Mouse (Mus musculus) heart, adult 2 months (tissue): ENCODE results near the gene Pcgf2. TPM values are rescaled to one million over a fixed set of nuclear protein-coding genes. Genes with fewer than 3 reads are reported as not detected.
A peak's percentile ranks its signal among the peaks of the same experiment; 100 is the strongest.

Experiments used
- DNase-seq, 2 experiments: peaks; one replicate each; pipeline ENCODE4 v3.0.0; 2021
- H3K27ac ChIP-seq: fragments of 200-600 bp; 2 replicates; pipeline ENCODE4 v1.8.1; 2022
- H3K27me3 ChIP-seq: fragments of 200-500 bp; 2 replicates; pipeline ENCODE4 v1.6.1; 2012; ENCODE audit warnings: mild to moderate bottlenecking, low read length, inconsistent platforms, mixed read lengths; ENCODE audit not compliant: control insufficient read depth, insufficient read depth
- H3K36me3 ChIP-seq: fragments of 200-500 bp; 2 replicates; pipeline ENCODE4 v1.6.1; 2012; ENCODE audit warnings: low read length, inconsistent platforms; ENCODE audit not compliant: control insufficient read depth, insufficient read depth
- H3K4me1 ChIP-seq: fragments of 200-500 bp; 2 replicates; pipeline ENCODE4 v1.6.1; 2011; ENCODE audit warnings: low read length; ENCODE audit not compliant: control insufficient read depth, insufficient read depth
- H3K4me3 ChIP-seq: fragments of 200-600 bp; 2 replicates; pipeline ENCODE4 v1.8.1; 2022
- H3K79me2 ChIP-seq: fragments of 200-500 bp; replicated peaks from 2 replicates; pipeline ENCODE4 v1.6.1; 2012; ENCODE audit warnings: mild to moderate bottlenecking, inconsistent platforms, low read length, moderate library complexity, mixed read lengths; ENCODE audit not compliant: control insufficient read depth, insufficient read depth
- H3K9ac ChIP-seq: fragments of 200-500 bp; 2 replicates; pipeline ENCODE4 v1.6.1; 2012; ENCODE audit warnings: low read depth, mild to moderate bottlenecking, control low read depth, inconsistent platforms, low read length, mixed read lengths
- CTCF ChIP-seq: fragments of 200-600 bp; IDR thresholded peaks from 2 replicates; pipeline ENCODE4 v1.8.1; 2022; ENCODE audit warnings: antibody characterized with exemption, mild to moderate bottlenecking, moderate library complexity
- EP300 ChIP-seq: fragments of 200-500 bp; IDR thresholded peaks from 2 replicates; pipeline ENCODE4 v1.6.1; 2011; ENCODE audit warnings: low read depth, low read length, control low read depth; ENCODE audit not compliant: insufficient read depth
- POLR2A ChIP-seq: fragments of 200-500 bp; IDR thresholded peaks from 2 replicates; pipeline ENCODE4 v1.6.1; 2011; ENCODE audit warnings: mild to moderate bottlenecking, low read depth, low read length, control low read depth; ENCODE audit not compliant: insufficient read depth
- WGBS: fragments of 180-500 bp; shearing (Covaris S2); methylation state at CpG from one replicate; pipeline ENCODE4 v1.1.7; 2018; 5-methylcytosine and 5-hydroxymethylcytosine counted together
- intact Hi-C: fragments of 180-260 bp; cut with DNase I; formaldehyde crosslinking; loops from one replicate; pipeline ENCODE4 v1.15.1; 2025
- polyA plus RNA-seq: library from polyadenylated mRNA; depleted of rRNA; stranded (reverse); fragments of >200 nt; gene quantifications from 2 replicates; pipeline ENCODE4 v1.2.3, GENCODE M21; 2012
- total RNA-seq, 2 experiments: library from RNA; stranded (reverse); gene quantifications; 2 replicates each; pipeline ENCODE4 v1.2.3; 2021

Gene Pcgf2
- total and polyA plus RNA-seq, 3 experiments, result 4.1 to 17.8 (median 5.6) TPM

GRCm38 (mm10) chr11:97685613-97686321 lies 14.5 kb downstream of the Pcgf2 start, which contains the start of gene Cisd3:
TSS of gene Cisd3 (plus strand) at chr11:97685826.
- intact Hi-C loops, result loop anchor here (1.0 kb wide), 1 partner anchor 21 kb away; no protein-coding TSS in a partner anchor
- H3K36me3 ChIP-seq, result no peaks in the 10 kb centered on the region
- TF ChIP-seq CTCF (no peak; the same call in 1 of the 2 replicates), POLR2A (peak; percentile 83), EP300 (peak; percentile 51; the same call in 1 of the 2 replicates)

GRCm38 (mm10) chr11:97684766-97685165 lies 15.5 kb downstream of the Pcgf2 start:
- Histone ChIP-seq H3K27me3 (no peaks in the 10 kb centered on the region), H3K79me2 (no peaks in the 10 kb centered on the region), H3K36me3 (no peaks in the 10 kb centered on the region), H3K4me1 (peaks cover 10% of the 10 kb centered on the region), H3K9ac (no peak overlapping the region), H3K27ac (peak overlapping the region; percentile 82), H3K4me3 (no peak overlapping the region)
- TF ChIP-seq EP300 (peak; percentile 27; the same call in 1 of the 2 replicates), CTCF (no peak)
- intact Hi-C loops, result loop anchor here (1.0 kb wide), 1 partner anchor 20 kb away; no protein-coding TSS in a partner anchor
- WGBS, result 27% methylated on average over 7 of the region's 7 CpGs
- DNase-seq, result peak in 1 of 2 experiments; percentile 50

More at GRCm38 (mm10) chr11:97685613-97686321, 14.5 kb downstream of the Pcgf2 start, which contains the start of gene Cisd3:
- WGBS, result 0% methylated on average over 42 of the region's 43 CpGs
- Histone ChIP-seq H3K27ac (peak within 1 kb of the TSS; percentile 82), H3K27me3 (no peaks in the 10 kb centered on the region), H3K4me1 (peaks cover 10% of the 10 kb centered on the region), H3K9ac (peak within 1 kb of the TSS; percentile 65), H3K4me3 (peak within 1 kb of the TSS; percentile 58), H3K79me2 (no peaks in the 10 kb centered on the region)
- DNase-seq, result peak; percentile 96 to 98

GRCm38 (mm10) chr11:97684063-97684680 lies 16.1 kb downstream of the Pcgf2 start:
- WGBS, result 78% methylated on average over 6 of the region's 6 CpGs
- H3K4me3 ChIP-seq, result no peak overlapping the region
- no peak for TF ChIP-seq CTCF
- no peak for TF ChIP-seq EP300
- TF ChIP-seq POLR2A, result 0 out of 2 replicates have a peak, but pooled peaks have one; percentile 21
- peak in 1 of 2 experiments; percentile 44 for DNase-seq
- H3K27ac ChIP-seq, result peak overlapping the region; percentile 82
- H3K36me3 ChIP-seq, result no peaks in the 10 kb centered on the region
- H3K4me1 ChIP-seq, result peaks cover 10% of the 10 kb centered on the region
- H3K9ac ChIP-seq, result no peak overlapping the region
- intact Hi-C loops, result no loop called here
- no peaks in the 10 kb centered on the region for H3K27me3 ChIP-seq
- no peaks in the 10 kb centered on the region for H3K79me2 ChIP-seq

GRCm38 (mm10) chr11:97682504-97683055 lies 17.7 kb downstream of the Pcgf2 start:
- DNase-seq, result no peak
- TF ChIP-seq POLR2A, result no peak
- TF ChIP-seq EP300, result no peak
- no peak for TF ChIP-seq CTCF
- H3K4me1 ChIP-seq, result peaks cover 10% of the 10 kb centered on the region
- H3K4me3 ChIP-seq, result no peak overlapping the region
- intact Hi-C loops, result no loop called here
- no peak overlapping the region for H3K27ac ChIP-seq
- no peak overlapping the region for H3K9ac ChIP-seq
- H3K36me3 ChIP-seq, result no peaks in the 10 kb centered on the region
- 69% methylated on average over 6 of the region's 6 CpGs for WGBS
- no peaks in the 10 kb centered on the region for H3K27me3 ChIP-seq
- no peaks in the 10 kb centered on the region for H3K79me2 ChIP-seq

- no peaks in the 10 kb centered on the region for H3K79me2 ChIP-seq
- H3K27ac ChIP-seq, result no peak overlapping the region
- H3K4me3 ChIP-seq, result no peak overlapping the region
- no peaks in the 10 kb centered on the region for H3K36me3 ChIP-seq
- no peaks in the 10 kb centered on the region for H3K27me3 ChIP-seq
- intact Hi-C loops, result no loop called here
- peaks cover 6% of the 10 kb centered on the region for H3K4me1 ChIP-seq
- WGBS, result 67% methylated on average over 12 of the region's 12 CpGs
- no peak for DNase-seq
- no peak overlapping the region for H3K9ac ChIP-seq
- TF ChIP-seq EP300, result no peak
These were observed 19.9 kb downstream of the Pcgf2 start for GRCm38 (mm10) chr11:97680430-97680829.

GRCm38 (mm10) chr11:97678301-97678700 lies 22.0 kb downstream of the Pcgf2 start:
- intact Hi-C loops, result no loop called here
- 92% methylated on average over 15 of the region's 15 CpGs for WGBS
- no peak for TF ChIP-seq CTCF
- TF ChIP-seq POLR2A, result no peak
- no peak for TF ChIP-seq EP300
- H3K27ac ChIP-seq, result no peak overlapping the region
- DNase-seq, result no peak
- H3K36me3 ChIP-seq, result no peaks in the 10 kb centered on the region; the same call in 1 of the 2 replicates
- no peaks in the 10 kb centered on the region for H3K27me3 ChIP-seq
- no peaks in the 10 kb centered on the region for H3K4me1 ChIP-seq
- no peak overlapping the region for H3K4me3 ChIP-seq
- no peak overlapping the region for H3K9ac ChIP-seq
- H3K79me2 ChIP-seq, result no peaks in the 10 kb centered on the region
